Mouse (Mus musculus): ENCODE results near the gene Ergic1. TPM values are rescaled to one million over a fixed set of nuclear protein-coding genes. Genes with fewer than 3 reads are reported as not detected.

The Ergic1 gene
- polyA plus RNA-seq, 1 experiment from 2014 or later = 48.6 TPM

- WGBS = 72% methylated on average over 11 of the region's 11 CpGs
These were observed 16.0 kb downstream of the Ergic1 start for GRCm38 (mm10) chr17:26577309-26577708.

GRCm38 (mm10) chr17:26578162-26578561 lies 16.9 kb downstream of the Ergic1 start:
- H3K4me1 ChIP-seq (replicated peaks; ENCODE audit: control insufficient read depth, insufficient read depth, low read length) = no peaks in the 10 kb centered on the region; the same call in 1 of the 2 replicates
- WGBS = 83% methylated on average over 7 of the region's 7 CpGs
- H3K36me3 ChIP-seq (ENCODE audit: control insufficient read depth, insufficient read depth) = no peaks in the 10 kb centered on the region; the same call in none of the 2 replicates
- H3K27ac ChIP-seq (ENCODE audit: low read depth, low read length) = no peak overlapping the region
- ATAC-seq = no peak
- H3K4me3 ChIP-seq (ENCODE audit: low read depth, low read length) = no peak overlapping the region
- H3K4me2 ChIP-seq (replicated peaks; ENCODE audit: low read depth) = no peak overlapping the region
- H3K9ac ChIP-seq (ENCODE audit: low read depth, low read length) = no peak overlapping the region
- H3K27me3 ChIP-seq (replicated peaks; ENCODE audit: control insufficient read depth, insufficient read depth, low read length) = no peaks in the 10 kb centered on the region
- no peak for TF ChIP-seq CTCF (IDR thresholded peaks at IDR 0.05; ENCODE audit: low read depth)
- no peaks in the 10 kb centered on the region for H3K9me3 ChIP-seq (ENCODE audit: control insufficient read depth)

More at GRCm38 (mm10) chr17:26577309-26577708, 16.0 kb downstream of the Ergic1 start:
- Histone ChIP-seq H3K9ac (ENCODE audit: low read depth, low read length) (no peak overlapping the region), H3K36me3 (ENCODE audit: control insufficient read depth, insufficient read depth) (no peaks in the 10 kb centered on the region; the same call in none of the 2 replicates), H3K27ac (ENCODE audit: low read depth, low read length) (no peak overlapping the region), H3K27me3 (replicated peaks; ENCODE audit: control insufficient read depth, insufficient read depth, low read length) (no peaks in the 10 kb centered on the region), H3K4me2 (replicated peaks; ENCODE audit: low read depth) (no peak overlapping the region), H3K4me1 (replicated peaks; ENCODE audit: control insufficient read depth, insufficient read depth, low read length) (no peaks in the 10 kb centered on the region; the same call in 1 of the 2 replicates), H3K4me3 (ENCODE audit: low read depth, low read length) (no peak overlapping the region), H3K9me3 (ENCODE audit: control insufficient read depth) (no peaks in the 10 kb centered on the region)
- TF ChIP-seq CTCF (IDR thresholded peaks at IDR 0.05; ENCODE audit: low read depth) = no peak
- ATAC-seq = no peak

GRCm38 (mm10) chr17:26578771-26579170 lies 17.5 kb downstream of the Ergic1 start:
- TF ChIP-seq CTCF (IDR thresholded peaks at IDR 0.05; ENCODE audit: low read depth) = no peak
- Histone ChIP-seq H3K27ac (ENCODE audit: low read depth, low read length) (no peak overlapping the region), H3K27me3 (replicated peaks; ENCODE audit: control insufficient read depth, insufficient read depth, low read length) (no peaks in the 10 kb centered on the region), H3K36me3 (ENCODE audit: control insufficient read depth, insufficient read depth) (no peaks in the 10 kb centered on the region; the same call in none of the 2 replicates), H3K4me1 (replicated peaks; ENCODE audit: control insufficient read depth, insufficient read depth, low read length) (no peaks in the 10 kb centered on the region; the same call in 1 of the 2 replicates), H3K9ac (ENCODE audit: low read depth, low read length) (no peak overlapping the region), H3K4me3 (ENCODE audit: low read depth, low read length) (no peak overlapping the region), H3K4me2 (replicated peaks; ENCODE audit: low read depth) (no peak overlapping the region), H3K9me3 (ENCODE audit: control insufficient read depth) (no peaks in the 10 kb centered on the region)
- 92% methylated on average over 11 of the region's 11 CpGs for WGBS
- no peak for ATAC-seq

GRCm38 (mm10) chr17:26579396-26579795 lies 18.1 kb downstream of the Ergic1 start:
- Histone ChIP-seq H3K9me3 (ENCODE audit: control insufficient read depth) (no peaks in the 10 kb centered on the region), H3K4me2 (replicated peaks; ENCODE audit: low read depth) (no peak overlapping the region), H3K4me1 (replicated peaks; ENCODE audit: control insufficient read depth, insufficient read depth, low read length) (no peaks in the 10 kb centered on the region; the same call in 1 of the 2 replicates), H3K27me3 (replicated peaks; ENCODE audit: control insufficient read depth, insufficient read depth, low read length) (no peaks in the 10 kb centered on the region), H3K27ac (ENCODE audit: low read depth, low read length) (no peak overlapping the region), H3K4me3 (ENCODE audit: low read depth, low read length) (no peak overlapping the region), H3K9ac (ENCODE audit: low read depth, low read length) (no peak overlapping the region), H3K36me3 (ENCODE audit: control insufficient read depth, insufficient read depth) (no peaks in the 10 kb centered on the region; the same call in none of the 2 replicates)
- no peak for TF ChIP-seq CTCF (IDR thresholded peaks at IDR 0.05; ENCODE audit: low read depth)
- WGBS = 82% methylated on average over 6 of the region's 6 CpGs
- ATAC-seq = no peak

GRCm38 (mm10) chr17:26580873-26581401 lies 19.6 kb downstream of the Ergic1 start:
- H3K4me2 ChIP-seq (replicated peaks; ENCODE audit: low read depth) = no peak overlapping the region
- no peak for ATAC-seq
- no peaks in the 10 kb centered on the region; the same call in none of the 2 replicates for H3K36me3 ChIP-seq (ENCODE audit: control insufficient read depth, insufficient read depth)
- no peaks in the 10 kb centered on the region for H3K4me1 ChIP-seq (replicated peaks; ENCODE audit: control insufficient read depth, insufficient read depth, low read length)
- H3K4me3 ChIP-seq (ENCODE audit: low read depth, low read length) = no peak overlapping the region
- H3K9ac ChIP-seq (ENCODE audit: low read depth, low read length) = no peak overlapping the region
- no peak for TF ChIP-seq CTCF (IDR thresholded peaks at IDR 0.05; ENCODE audit: low read depth)
- no peaks in the 10 kb centered on the region for H3K27me3 ChIP-seq (replicated peaks; ENCODE audit: control insufficient read depth, insufficient read depth, low read length)
- no peaks in the 10 kb centered on the region for H3K9me3 ChIP-seq (ENCODE audit: control insufficient read depth)
- WGBS = 97% methylated on average over 3 of the region's 3 CpGs
- H3K27ac ChIP-seq (ENCODE audit: low read depth, low read length) = no peak overlapping the region

GRCm38 (mm10) chr17:26582297-26582696 lies 21.0 kb downstream of the Ergic1 start:
- no peak for ATAC-seq
- Histone ChIP-seq H3K27me3 (replicated peaks; ENCODE audit: control insufficient read depth, insufficient read depth, low read length) (no peaks in the 10 kb centered on the region), H3K4me2 (replicated peaks; ENCODE audit: low read depth) (no peak overlapping the region), H3K9ac (ENCODE audit: low read depth, low read length) (no peak overlapping the region), H3K9me3 (ENCODE audit: control insufficient read depth) (no peaks in the 10 kb centered on the region), H3K4me3 (ENCODE audit: low read depth, low read length) (no peak overlapping the region), H3K4me1 (replicated peaks; ENCODE audit: control insufficient read depth, insufficient read depth, low read length) (no peaks in the 10 kb centered on the region), H3K27ac (ENCODE audit: low read depth, low read length) (no peak overlapping the region), H3K36me3 (ENCODE audit: control insufficient read depth, insufficient read depth) (no peaks in the 10 kb centered on the region; the same call in none of the 2 replicates)
- TF ChIP-seq CTCF (IDR thresholded peaks at IDR 0.05; ENCODE audit: low read depth) = no peak
- 86% methylated on average over 5 of the region's 5 CpGs for WGBS

Measured in intestine, postnatal 0 days (tissue).